Mouse (Mus musculus) limb, embryonic 15.5 days (tissue): ENCODE results near the gene Chrna3. TPM values are rescaled to one million over a fixed set of nuclear protein-coding genes. Genes with fewer than 3 reads are reported as not detected.

Experiments used
- ATAC-seq: fragments of 200-750 bp; cut with Nextera tagmentation; 2 replicates; pipeline ENCODE4 v1.8.0; 2017; ENCODE audit warnings: low read depth, moderate TSS enrichment; ENCODE audit not compliant: insufficient number of reproducible peaks, low FRiP score, low TSS enrichment
- H3K27ac ChIP-seq: fragments of 300-500 bp; sonication (generic); 2 replicates; pipeline ENCODE4 v1.5.1; 2015; ENCODE audit warnings: moderate library complexity, mild to moderate bottlenecking, inconsistent platforms
- H3K27me3 ChIP-seq: fragments of 300-500 bp; sonication (generic); 2 replicates; pipeline ENCODE4 v1.6.1; 2015; ENCODE audit warnings: inconsistent platforms
- H3K36me3 ChIP-seq: fragments of 300-500 bp; sonication (generic); 2 replicates; pipeline ENCODE4 v1.6.1; 2015; ENCODE audit warnings: inconsistent platforms
- H3K4me1 ChIP-seq: fragments of 300-500 bp; sonication (generic); 2 replicates; pipeline ENCODE4 v1.6.1; 2015; ENCODE audit warnings: inconsistent platforms
- H3K4me2 ChIP-seq: fragments of 300-500 bp; sonication (generic); 2 replicates; pipeline ENCODE4 v1.6.1; 2015; ENCODE audit warnings: mild to moderate bottlenecking, inconsistent platforms
- H3K4me3 ChIP-seq: fragments of 300-500 bp; sonication (generic); 2 replicates; pipeline ENCODE4 v1.5.1; 2015; ENCODE audit warnings: mild to moderate bottlenecking, inconsistent platforms
- H3K9ac ChIP-seq: fragments of 300-500 bp; sonication (generic); 2 replicates; pipeline ENCODE4 v1.6.1; 2015; ENCODE audit warnings: inconsistent platforms
- H3K9me3 ChIP-seq: fragments of 300-500 bp; sonication (generic); 2 replicates; pipeline ENCODE4 v1.6.1; 2016; ENCODE audit warnings: inconsistent platforms
- WGBS: fragments of 180-500 bp; shearing (Covaris S2); methylation state at CpG from one replicate; pipeline ENCODE4 v1.1.7; 2015; 5-methylcytosine and 5-hydroxymethylcytosine counted together
- polyA plus RNA-seq: library from polyadenylated mRNA; unstranded; fragments of >200 nt; fragmentation: Nextera tagmentation; extraction: Ambion mirVana; gene quantifications from 2 replicates; pipeline ENCODE4 v1.2.1, GENCODE M21; 2015

The Chrna3 gene
- polyA plus RNA-seq, 1 experiment from 2014 or later = 0.13 TPM

DNA sequence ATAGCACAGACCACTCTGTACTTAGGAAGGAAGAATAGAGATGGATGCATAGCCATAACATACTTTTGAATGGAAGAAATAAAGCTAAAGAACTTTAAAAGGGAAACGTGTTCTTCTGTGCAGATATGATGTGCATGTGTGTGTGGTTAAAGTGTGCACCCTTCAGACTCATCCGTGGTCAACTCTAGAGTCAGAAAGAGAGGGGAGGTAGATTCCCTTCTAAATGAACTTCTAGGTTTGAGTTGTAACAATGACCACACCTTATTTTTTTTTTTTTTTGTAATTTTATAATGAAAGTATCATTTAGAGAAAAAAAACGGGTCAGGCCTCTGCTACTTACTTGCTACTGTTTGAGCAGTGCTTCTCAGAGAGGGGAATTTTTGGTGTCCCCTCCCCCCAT, 36.0 kb downstream of the Chrna3 start:
- 78% methylated on average over 3 of the region's 3 CpGs for WGBS
- no peak overlapping the region for H3K4me2 ChIP-seq
- no peaks in the 10 kb centered on the region for H3K9me3 ChIP-seq
- H3K9ac ChIP-seq = no peak overlapping the region
- no peaks in the 10 kb centered on the region for H3K36me3 ChIP-seq
- no peaks in the 10 kb centered on the region for H3K4me1 ChIP-seq
- no peaks in the 10 kb centered on the region for H3K27me3 ChIP-seq
- H3K4me3 ChIP-seq = no peak overlapping the region
- no peak for ATAC-seq
- H3K27ac ChIP-seq = no peak overlapping the region

GRCm38 (mm10) chr9:54982401-54982800, 44.0 kb downstream of the Chrna3 start:
- Histone ChIP-seq H3K4me1 (peaks cover 10% of the 10 kb centered on the region), H3K4me2 (peak overlapping the region; percentile 91), H3K27ac (no peak overlapping the region), H3K36me3 (no peaks in the 10 kb centered on the region), H3K9me3 (no peaks in the 10 kb centered on the region), H3K9ac (no peak overlapping the region; the same call in 1 of the 2 replicates), H3K4me3 (peak overlapping the region; percentile 73), H3K27me3 (peaks cover 30% of the 10 kb centered on the region)
- ATAC-seq = no peak
- 4% methylated on average over 7 of the region's 7 CpGs for whole genome bisulfite sequencing

GRCm38 (mm10) chr9:54981291-54982191, 44.8 kb downstream of the Chrna3 start:
- peaks cover 30% of the 10 kb centered on the region for H3K27me3 ChIP-seq
- peak overlapping the region; percentile 33 for H3K9ac ChIP-seq
- H3K4me2 ChIP-seq = peak overlapping the region; percentile 91
- peak; percentile 82 for ATAC-seq
- peak overlapping the region; percentile 11; the same call in 1 of the 2 replicates for H3K27ac ChIP-seq
- H3K4me3 ChIP-seq = peak overlapping the region; percentile 73
- H3K4me1 ChIP-seq = peaks cover 10% of the 10 kb centered on the region
- no peaks in the 10 kb centered on the region for H3K36me3 ChIP-seq
- H3K9me3 ChIP-seq = no peaks in the 10 kb centered on the region
- under 1% methylated on average over 84 of the region's 85 CpGs for WGBS

- Histone ChIP-seq H3K4me2 (peak within 1 kb of the TSS; percentile 91), H3K4me1 (peaks cover 10% of the 10 kb centered on the region), H3K4me3 (peak within 1 kb of the TSS; percentile 73), H3K36me3 (no peaks in the 10 kb centered on the region), H3K9ac (peak within 1 kb of the TSS; percentile 33), H3K9me3 (no peaks in the 10 kb centered on the region), H3K27me3 (peaks cover 30% of the 10 kb centered on the region), H3K27ac (peak within 1 kb of the TSS; percentile 11; the same call in 1 of the 2 replicates)
- WGBS = 71% methylated on average over 8 of the region's 8 CpGs
- ATAC-seq = no peak
These were observed 45.7 kb downstream of the Chrna3 start, which contains the start of gene Chrna5 for GRCm38 (mm10) chr9:54980674-54981073. TSS of gene Chrna5 (plus strand) at chr9:54980880.

DNA sequence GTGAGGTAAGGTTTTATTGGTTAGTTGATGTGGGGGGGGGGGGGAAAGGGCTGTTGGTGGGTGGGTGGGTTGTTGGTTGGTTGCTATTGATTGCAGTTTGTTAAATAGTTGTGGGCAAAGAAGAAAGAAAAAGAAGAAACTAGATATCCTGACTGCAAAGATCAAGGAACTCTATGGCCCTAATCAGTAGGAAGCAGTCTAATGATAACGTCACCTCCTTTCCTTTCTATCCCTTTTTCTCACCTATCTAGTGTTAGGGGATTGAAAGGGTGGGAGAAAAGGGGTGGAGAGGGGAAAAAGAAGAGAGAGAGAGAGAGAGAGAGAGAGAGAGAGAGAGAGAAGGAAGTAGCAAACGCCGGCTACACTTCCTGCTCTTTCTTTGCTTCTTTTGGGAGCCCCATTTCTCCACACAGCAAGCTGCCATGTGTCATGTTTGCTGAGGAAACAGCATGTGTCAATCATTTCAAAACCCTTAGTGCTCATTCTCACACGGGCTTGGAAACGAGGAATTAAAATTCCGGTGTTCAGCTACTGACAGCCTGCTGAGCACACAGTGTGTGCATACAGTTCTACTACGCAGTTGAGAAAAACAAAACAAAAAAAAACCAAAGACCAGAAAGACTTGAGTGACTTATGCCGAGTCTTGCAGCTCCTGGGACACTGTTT, 56.3 kb downstream of the Chrna3 start:
- 61% methylated on average over 8 of the region's 8 CpGs for WGBS
- ATAC-seq = no peak
- H3K27ac ChIP-seq = no peak overlapping the region
- H3K4me2 ChIP-seq = no peak overlapping the region
- H3K36me3 ChIP-seq = no peaks in the 10 kb centered on the region
- H3K9me3 ChIP-seq = no peaks in the 10 kb centered on the region
- no peaks in the 10 kb centered on the region for H3K27me3 ChIP-seq
- no peak overlapping the region for H3K9ac ChIP-seq
- H3K4me3 ChIP-seq = no peak overlapping the region
- H3K4me1 ChIP-seq = no peaks in the 10 kb centered on the region

GRCm38 (mm10) chr9:54963669-54964068, 62.7 kb downstream of the Chrna3 start:
- no peak overlapping the region for H3K4me3 ChIP-seq
- H3K4me1 ChIP-seq = no peaks in the 10 kb centered on the region
- peaks cover 10% of the 10 kb centered on the region for H3K36me3 ChIP-seq
- H3K9ac ChIP-seq = no peak overlapping the region
- ATAC-seq = no peak
- H3K4me2 ChIP-seq = no peak overlapping the region
- no peaks in the 10 kb centered on the region for H3K27me3 ChIP-seq
- H3K27ac ChIP-seq = no peak overlapping the region
- no peaks in the 10 kb centered on the region for H3K9me3 ChIP-seq

GRCm38 (mm10) chr9:54961059-54961458, 65.3 kb downstream of the Chrna3 start:
- no peak for ATAC-seq
- H3K4me1 ChIP-seq = no peaks in the 10 kb centered on the region
- H3K9ac ChIP-seq = no peak overlapping the region
- WGBS = 89% methylated on average over 4 of the region's 4 CpGs
- no peak overlapping the region for H3K4me3 ChIP-seq
- no peaks in the 10 kb centered on the region for H3K9me3 ChIP-seq
- H3K27me3 ChIP-seq = no peaks in the 10 kb centered on the region
- H3K4me2 ChIP-seq = no peak overlapping the region
- H3K36me3 ChIP-seq = peaks cover 34% of the 10 kb centered on the region
- H3K27ac ChIP-seq = no peak overlapping the region

Other genes with a start within 250 kb of the Chrna3 start
- gene Ireb2, start 162.8 kb downstream of the Chrna3 start, polyA plus RNA-seq = 23.2 and 26.6 TPM in 2 replicates
- gene Hykk, start 109.3 kb downstream of the Chrna3 start, polyA plus RNA-seq = 4.3 and 5.0 TPM in 2 replicates
- gene Psma4, start 75.8 kb downstream of the Chrna3 start, polyA plus RNA-seq = 289 and 291 TPM in 2 replicates
- gene AY074887, start 75.6 kb downstream of the Chrna3 start, polyA plus RNA-seq = 0.79 and 1.00 TPM in 2 replicates
- gene Chrna5, start 45.7 kb downstream of the Chrna3 start, polyA plus RNA-seq = 1.2 and 1.8 TPM in 2 replicates
- 0.17 and 0.33 TPM in 2 replicates for gene Chrnb4, start 22.2 kb upstream of the Chrna3 start, polyA plus RNA-seq
- 29.7 and 34.5 TPM in 2 replicates for gene Ube2q2, start 122.3 kb upstream of the Chrna3 start, polyA plus RNA-seq
- gene Fbxo22, start 182.4 kb upstream of the Chrna3 start, polyA plus RNA-seq = 46.3 and 48.2 TPM in 2 replicates